Mouse (Mus musculus): ENCODE results near the gene Prr27. TPM values are rescaled to one million over a fixed set of nuclear protein-coding genes. Genes with fewer than 3 reads are reported as not detected.
A peak's percentile ranks its signal among the peaks of the same experiment; 100 is the strongest.

Prr27 gene
- not detected in 2 replicates for polyA plus RNA-seq (2015; fragmentation: Nextera tagmentation; extraction: Ambion mirVana)

GRCm38 (mm10) chr5:87825386-87825785 is at the start of gene Prr27:
Prr27 (plus strand) TSS chr5:87825686.
- 50% methylated on average over 1 of the region's 1 CpGs for WGBS
- Histone ChIP-seq H3K27me3 (ENCODE audit: control insufficient read depth, insufficient read depth, low read depth, low read length) (no peaks in the 10 kb centered on the region), H3K9me3 (replicated peaks; ENCODE audit: control insufficient read depth, low read length, poor library complexity, severe bottlenecking) (no peaks in the 10 kb centered on the region), H3K4me2 (ENCODE audit: low read length) (no peak within 1 kb of the TSS), H3K4me3 (ENCODE audit: low read depth, low read length) (no peak within 1 kb of the TSS), H3K36me3 (ENCODE audit: control insufficient read depth, insufficient read depth, low read length) (no peaks in the 10 kb centered on the region), H3K27ac (ENCODE audit: low read length) (no peak within 1 kb of the TSS), H3K4me1 (ENCODE audit: control insufficient read depth, insufficient read depth, low read length) (no peaks in the 10 kb centered on the region), H3K9ac (ENCODE audit: low read depth, low read length) (no peak within 1 kb of the TSS)
- ATAC-seq: no peak

GRCm38 (mm10) chr5:87782731-87783130 is 42.8 kb upstream of the Prr27 start:
- Histone ChIP-seq H3K9me3 (replicated peaks; ENCODE audit: control insufficient read depth, low read length, poor library complexity, severe bottlenecking) (no peaks in the 10 kb centered on the region), H3K4me2 (ENCODE audit: low read length) (no peak overlapping the region), H3K4me1 (ENCODE audit: control insufficient read depth, insufficient read depth, low read length) (no peaks in the 10 kb centered on the region), H3K4me3 (ENCODE audit: low read depth, low read length) (no peak overlapping the region), H3K9ac (ENCODE audit: low read depth, low read length) (no peak overlapping the region), H3K27ac (ENCODE audit: low read length) (no peak overlapping the region), H3K36me3 (ENCODE audit: control insufficient read depth, insufficient read depth, low read length) (no peaks in the 10 kb centered on the region), H3K27me3 (ENCODE audit: control insufficient read depth, insufficient read depth, low read depth, low read length) (no peaks in the 10 kb centered on the region)
- no peak for ATAC-seq
- WGBS: 66% methylated on average over 4 of the region's 4 CpGs

GRCm38 (mm10) chr5:87807782-87808181 is 17.7 kb upstream of the Prr27 start, which contains the start of gene Csn1s2b:
Csn1s2b (plus strand) TSS chr5:87808082.
- no peaks in the 10 kb centered on the region for H3K36me3 ChIP-seq (ENCODE audit: control insufficient read depth, insufficient read depth, low read length)
- no peaks in the 10 kb centered on the region for H3K9me3 ChIP-seq (replicated peaks; ENCODE audit: control insufficient read depth, low read length, poor library complexity, severe bottlenecking)
- WGBS: 89% methylated on average over 2 of the region's 2 CpGs
- ATAC-seq: no peak
- no peak within 1 kb of the TSS for H3K4me3 ChIP-seq (ENCODE audit: low read depth, low read length)
- H3K4me1 ChIP-seq (ENCODE audit: control insufficient read depth, insufficient read depth, low read length): no peaks in the 10 kb centered on the region
- no peak within 1 kb of the TSS for H3K4me2 ChIP-seq (ENCODE audit: low read length)
- H3K27me3 ChIP-seq (ENCODE audit: control insufficient read depth, insufficient read depth, low read depth, low read length): no peaks in the 10 kb centered on the region
- no peak within 1 kb of the TSS for H3K27ac ChIP-seq (ENCODE audit: low read length)
- no peak within 1 kb of the TSS for H3K9ac ChIP-seq (ENCODE audit: low read depth, low read length)

- H3K4me1 ChIP-seq (ENCODE audit: control insufficient read depth, insufficient read depth, low read length): no peaks in the 10 kb centered on the region
- no peaks in the 10 kb centered on the region for H3K9me3 ChIP-seq (replicated peaks; ENCODE audit: control insufficient read depth, low read length, poor library complexity, severe bottlenecking)
- H3K27ac ChIP-seq (ENCODE audit: low read length): no peak overlapping the region
- no peak for ATAC-seq
- no peaks in the 10 kb centered on the region for H3K27me3 ChIP-seq (ENCODE audit: control insufficient read depth, insufficient read depth, low read depth, low read length)
- no peak overlapping the region for H3K9ac ChIP-seq (ENCODE audit: low read depth, low read length)
- no peaks in the 10 kb centered on the region for H3K36me3 ChIP-seq (ENCODE audit: control insufficient read depth, insufficient read depth, low read length)
- no peak overlapping the region for H3K4me3 ChIP-seq (ENCODE audit: low read depth, low read length)
- 61% methylated on average over 2 of the region's 2 CpGs for WGBS
- no peak overlapping the region for H3K4me2 ChIP-seq (ENCODE audit: low read length)
Observed at GRCm38 (mm10) chr5:87809253-87809652, 16.2 kb upstream of the Prr27 start.

- Histone ChIP-seq H3K27ac (ENCODE audit: low read length) (no peak overlapping the region), H3K9ac (ENCODE audit: low read depth, low read length) (no peak overlapping the region), H3K4me3 (ENCODE audit: low read depth, low read length) (no peak overlapping the region), H3K4me1 (ENCODE audit: control insufficient read depth, insufficient read depth, low read length) (peaks cover 2% of the 10 kb centered on the region; the same call in 1 of the 2 replicates), H3K27me3 (ENCODE audit: control insufficient read depth, insufficient read depth, low read depth, low read length) (no peaks in the 10 kb centered on the region), H3K4me2 (ENCODE audit: low read length) (no peak overlapping the region), H3K36me3 (ENCODE audit: control insufficient read depth, insufficient read depth, low read length) (no peaks in the 10 kb centered on the region), H3K9me3 (replicated peaks; ENCODE audit: control insufficient read depth, low read length, poor library complexity, severe bottlenecking) (no peaks in the 10 kb centered on the region)
- peak; percentile 62; the same call in 1 of the 2 replicates for ATAC-seq
- 69% methylated on average over 3 of the region's 3 CpGs for WGBS
Observed at GRCm38 (mm10) chr5:87855136-87855716, 29.7 kb downstream of the Prr27 start.

- no peak overlapping the region for H3K9ac ChIP-seq (ENCODE audit: low read depth, low read length)
- H3K27ac ChIP-seq (ENCODE audit: low read length): no peak overlapping the region
- H3K4me1 ChIP-seq (ENCODE audit: control insufficient read depth, insufficient read depth, low read length): no peaks in the 10 kb centered on the region
- no peak overlapping the region for H3K4me2 ChIP-seq (ENCODE audit: low read length)
- no peaks in the 10 kb centered on the region for H3K27me3 ChIP-seq (ENCODE audit: control insufficient read depth, insufficient read depth, low read depth, low read length)
- H3K36me3 ChIP-seq (ENCODE audit: control insufficient read depth, insufficient read depth, low read length): no peaks in the 10 kb centered on the region
- 63% methylated on average over 2 of the region's 2 CpGs for WGBS
- H3K9me3 ChIP-seq (replicated peaks; ENCODE audit: control insufficient read depth, low read length, poor library complexity, severe bottlenecking): no peaks in the 10 kb centered on the region
- no peak overlapping the region for H3K4me3 ChIP-seq (ENCODE audit: low read depth, low read length)
- ATAC-seq: no peak
Observed at GRCm38 (mm10) chr5:87870084-87870483, 44.6 kb downstream of the Prr27 start.

- ATAC-seq: no peak
- Histone ChIP-seq H3K4me1 (ENCODE audit: control insufficient read depth, insufficient read depth, low read length) (no peaks in the 10 kb centered on the region), H3K36me3 (ENCODE audit: control insufficient read depth, insufficient read depth, low read length) (no peaks in the 10 kb centered on the region), H3K9me3 (replicated peaks; ENCODE audit: control insufficient read depth, low read length, poor library complexity, severe bottlenecking) (no peaks in the 10 kb centered on the region), H3K4me3 (ENCODE audit: low read depth, low read length) (no peak overlapping the region), H3K27me3 (ENCODE audit: control insufficient read depth, insufficient read depth, low read depth, low read length) (no peaks in the 10 kb centered on the region), H3K9ac (ENCODE audit: low read depth, low read length) (no peak overlapping the region), H3K4me2 (ENCODE audit: low read length) (no peak overlapping the region), H3K27ac (ENCODE audit: low read length) (no peak overlapping the region)
- WGBS: 40% methylated on average over 4 of the region's 4 CpGs
Observed at GRCm38 (mm10) chr5:87871423-87871822, 45.9 kb downstream of the Prr27 start.

- ATAC-seq: no peak
- Histone ChIP-seq H3K27me3 (ENCODE audit: control insufficient read depth, insufficient read depth, low read depth, low read length) (no peaks in the 10 kb centered on the region), H3K4me2 (ENCODE audit: low read length) (no peak within 1 kb of the TSS), H3K9ac (ENCODE audit: low read depth, low read length) (no peak within 1 kb of the TSS), H3K4me1 (ENCODE audit: control insufficient read depth, insufficient read depth, low read length) (no peaks in the 10 kb centered on the region), H3K36me3 (ENCODE audit: control insufficient read depth, insufficient read depth, low read length) (no peaks in the 10 kb centered on the region), H3K27ac (ENCODE audit: low read length) (no peak within 1 kb of the TSS), H3K9me3 (replicated peaks; ENCODE audit: control insufficient read depth, low read length, poor library complexity, severe bottlenecking) (no peaks in the 10 kb centered on the region), H3K4me3 (ENCODE audit: low read depth, low read length) (no peak within 1 kb of the TSS)
- 84% methylated on average over 1 of the region's 1 CpGs for WGBS
Observed at GRCm38 (mm10) chr5:87884729-87885128, 59.2 kb downstream of the Prr27 start, which contains the start of gene Odam. Odam (plus strand) TSS chr5:87885029.
